Mouse (Mus musculus): ENCODE data around the gene Stxbp4.

GRCm38 (mm10) chr11:90665161-90665560, 27.3 kb upstream of the Stxbp4 start:
- no peak for TF ChIP-seq CTCF (IDR thresholded peaks at IDR 0.05; ENCODE audit: extremely low read depth, insufficient read length, insufficient replicate concordance, low read depth, low read length)
- no peak for TF ChIP-seq POLR2A (IDR thresholded peaks at IDR 0.05; ENCODE audit: low read depth, low read length)

All from small intestine, adult 2 months (tissue).